Mouse (Mus musculus): ENCODE results near the gene Ccnd2. TPM values are rescaled to one million over a fixed set of nuclear protein-coding genes. Genes with fewer than 3 reads are reported as not detected.

Ccnd2 gene
- polyA plus RNA-seq, 1 experiment = 13.9 TPM

DNA sequence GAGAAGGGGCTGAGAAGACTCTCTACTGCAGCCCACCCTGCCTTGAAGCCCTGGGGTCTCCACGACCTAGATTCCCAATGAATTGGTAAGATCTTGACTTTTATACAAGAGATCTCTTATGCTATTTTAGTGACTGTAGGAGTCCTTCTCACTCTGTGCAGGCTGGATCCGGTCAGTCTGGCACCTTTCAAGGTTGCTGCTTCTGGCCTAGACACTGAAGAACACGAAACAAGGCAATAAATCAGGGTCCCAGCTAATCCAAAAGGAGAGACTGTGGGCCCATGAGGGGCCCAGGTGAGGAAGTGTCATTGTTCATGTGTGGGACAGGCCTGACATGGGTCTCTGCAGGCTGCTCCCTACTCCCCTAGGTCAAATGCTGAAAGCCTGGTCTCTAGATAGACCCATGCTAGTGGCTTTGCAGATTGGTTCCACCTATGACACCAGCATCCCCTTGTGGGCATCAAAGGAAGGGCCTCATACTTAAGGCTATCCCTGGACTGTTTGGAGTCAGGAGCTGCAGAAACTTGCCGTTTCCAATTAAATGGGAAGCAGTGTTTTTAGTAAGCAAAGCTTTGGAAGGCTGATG is 29.7 kb downstream of the Ccnd2 start:
- Histone ChIP-seq H3K79me2 (ENCODE audit: control insufficient read depth, insufficient read depth) (no peaks in the 10 kb centered on the region), H3K27me3 (ENCODE audit: control insufficient read depth, insufficient read depth, insufficient read length) (peaks cover 19% of the 10 kb centered on the region), H3K4me2 (ENCODE audit: low read depth) (no peak overlapping the region), H3K4me3 (no peak overlapping the region), H3ac (ENCODE audit: control insufficient read depth, insufficient read length) (no peak overlapping the region), H3K36me3 (ENCODE audit: control insufficient read depth, insufficient read depth) (no peaks in the 10 kb centered on the region)
- TF ChIP-seq TCF3 (IDR thresholded peaks at IDR 0.05; ENCODE audit: insufficient read length, low read depth) (no peak), POLR2AphosphoS2 (IDR thresholded peaks at IDR 0.05; ENCODE audit: insufficient read length, low read depth) (no peak), SRF (IDR thresholded peaks at IDR 0.05; ENCODE audit: control insufficient read depth, insufficient read length, low read depth) (no peak), MYOD1 (IDR thresholded peaks at IDR 0.05; ENCODE audit: control insufficient read depth in 1 of 3, insufficient read length in 2 of 3, low read depth in 2 of 3) (no peak), MYOG (IDR thresholded peaks at IDR 0.05; ENCODE audit: control insufficient read depth in 1 of 3, insufficient read depth in 1 of 3, insufficient read length in 2 of 3, low read depth in 2 of 3) (no peak), REST (IDR thresholded peaks at IDR 0.05; ENCODE audit: insufficient read depth, insufficient read length) (no peak), TCF12 (IDR thresholded peaks at IDR 0.05; ENCODE audit: insufficient read depth, poor library complexity, severe bottlenecking) (no peak), E2F4 (IDR thresholded peaks at IDR 0.05; ENCODE audit: insufficient read depth) (no peak), MAX (IDR thresholded peaks at IDR 0.05; ENCODE audit: low read depth) (no peak), USF1 (IDR thresholded peaks at IDR 0.05; ENCODE audit: low read depth) (no peak), POLR2A (IDR thresholded peaks at IDR 0.05; ENCODE audit: insufficient read length, low read depth) (no peak)

GRCm38 (mm10) chr6:127114753-127115456 is 37.1 kb downstream of the Ccnd2 start:
- Histone ChIP-seq H3K4me3 (no peak overlapping the region), H3K4me2 (ENCODE audit: low read depth) (no peak overlapping the region), H3K79me2 (ENCODE audit: control insufficient read depth, insufficient read depth) (no peaks in the 10 kb centered on the region), H3K36me3 (ENCODE audit: control insufficient read depth, insufficient read depth) (no peaks in the 10 kb centered on the region), H3K27me3 (ENCODE audit: control insufficient read depth, insufficient read depth, insufficient read length) (peaks cover 24% of the 10 kb centered on the region), H3ac (ENCODE audit: control insufficient read depth, insufficient read length) (no peak overlapping the region)
- no peak for TF ChIP-seq MAX (IDR thresholded peaks at IDR 0.05; ENCODE audit: low read depth)

GRCm38 (mm10) chr6:127109402-127109930 is 42.5 kb downstream of the Ccnd2 start, which contains the start of gene Tigar:
Gene Tigar (minus strand): TSS chr6:127109557.
- peak within 1 kb of the TSS; percentile 97 for H3K4me2 ChIP-seq (ENCODE audit: low read depth)
- TF ChIP-seq TCF3 (IDR thresholded peaks at IDR 0.05; ENCODE audit: insufficient read length, low read depth) (peak; percentile 82), MAX (IDR thresholded peaks at IDR 0.05; ENCODE audit: low read depth) (no peak), E2F4 (IDR thresholded peaks at IDR 0.05; ENCODE audit: insufficient read depth) (peak; percentile 12), SRF (IDR thresholded peaks at IDR 0.05; ENCODE audit: control insufficient read depth, insufficient read length, low read depth) (peak; percentile 62), MYOG (IDR thresholded peaks at IDR 0.05; ENCODE audit: control insufficient read depth in 1 of 3, insufficient read depth in 1 of 3, insufficient read length in 2 of 3, low read depth in 2 of 3) (peak in 2 of 3 experiments; percentile 71 to 83), REST (IDR thresholded peaks at IDR 0.05; ENCODE audit: insufficient read depth, insufficient read length) (no peak), POLR2A (IDR thresholded peaks at IDR 0.05; ENCODE audit: insufficient read length, low read depth) (peak; percentile 100), TCF12 (IDR thresholded peaks at IDR 0.05; ENCODE audit: insufficient read depth, poor library complexity, severe bottlenecking) (peak; percentile 5), MYOD1 (IDR thresholded peaks at IDR 0.05; ENCODE audit: control insufficient read depth in 1 of 3, insufficient read length in 2 of 3, low read depth in 2 of 3) (peak in 2 of 3 experiments; percentile 97 to 99), POLR2AphosphoS2 (IDR thresholded peaks at IDR 0.05; ENCODE audit: insufficient read length, low read depth) (peak; percentile 99)
- H3K27me3 ChIP-seq (ENCODE audit: control insufficient read depth, insufficient read depth, insufficient read length) = peaks cover under 1% of the 10 kb centered on the region
- H3K79me2 ChIP-seq (ENCODE audit: control insufficient read depth, insufficient read depth) = peaks cover 15% of the 10 kb centered on the region
- no peaks in the 10 kb centered on the region for H3K36me3 ChIP-seq (ENCODE audit: control insufficient read depth, insufficient read depth)
- peak within 1 kb of the TSS; percentile 66 for H3K4me3 ChIP-seq
- H3ac ChIP-seq (ENCODE audit: control insufficient read depth, insufficient read length) = peak within 1 kb of the TSS; percentile 9

GRCm38 (mm10) chr6:127108368-127109060 is 43.5 kb downstream of the Ccnd2 start:
- H3K4me2 ChIP-seq (ENCODE audit: low read depth) = peak overlapping the region; percentile 97
- H3K4me3 ChIP-seq = peak overlapping the region; percentile 66
- H3ac ChIP-seq (ENCODE audit: control insufficient read depth, insufficient read length) = peak overlapping the region; percentile 9
- no peaks in the 10 kb centered on the region for H3K36me3 ChIP-seq (ENCODE audit: control insufficient read depth, insufficient read depth)
- H3K79me2 ChIP-seq (ENCODE audit: control insufficient read depth, insufficient read depth) = peaks cover 15% of the 10 kb centered on the region
- TF ChIP-seq MYOG (IDR thresholded peaks at IDR 0.05; ENCODE audit: control insufficient read depth in 1 of 3, insufficient read depth in 1 of 3, insufficient read length in 2 of 3, low read depth in 2 of 3) (no peak), CEBPB (IDR thresholded peaks at IDR 0.05; ENCODE audit: insufficient read depth, poor library complexity, severe bottlenecking) (no peak), REST (IDR thresholded peaks at IDR 0.05; ENCODE audit: insufficient read depth, insufficient read length) (no peak), USF1 (IDR thresholded peaks at IDR 0.05; ENCODE audit: low read depth) (no peak), MAX (IDR thresholded peaks at IDR 0.05; ENCODE audit: low read depth) (no peak)
- no peaks in the 10 kb centered on the region for H3K27me3 ChIP-seq (ENCODE audit: control insufficient read depth, insufficient read depth, insufficient read length)

All from myocyte (in vitro differentiated cells).